Mouse (Mus musculus): ENCODE data around the gene Ssna1. TPM values are rescaled to one million over a fixed set of nuclear protein-coding genes. Genes with fewer than 3 reads are reported as not detected.
"Not testable (repeated sequence)": the region's sequence is repeated elsewhere in the genome, so short reads cannot be mapped to it uniquely, and the experiment has no call there.

Gene Ssna1
- polyA plus RNA-seq, 1 experiment from 2014 or later = 171 TPM

GRCm38 (mm10) chr2:25265897-25266656 is 6.2 kb downstream of the Ssna1 start:
- no peak for ATAC-seq (ENCODE audit: low FRiP score, low read depth)
- Histone ChIP-seq H3K4me3 (peak overlapping the region; percentile 10), H3K27me3 (no peaks in the 10 kb centered on the region), H3K4me2 (peak overlapping the region; percentile 94), H3K36me3 (peaks cover 17% of the 10 kb centered on the region; the same call in 1 of the 2 replicates), H3K4me1 (replicated peaks) (peaks cover 65% of the 10 kb centered on the region), H3K9me3 (no peaks in the 10 kb centered on the region), H3K9ac (peak overlapping the region; percentile 13; the same call in 1 of the 2 replicates), H3K27ac (replicated peaks) (peak overlapping the region; percentile 73)
- 49% methylated on average over 6 of the region's 6 CpGs for WGBS

GRCm38 (mm10) chr2:25264851-25265250 is 7.4 kb downstream of the Ssna1 start:
- Histone ChIP-seq H3K27ac (replicated peaks) (no peak overlapping the region), H3K36me3 (peaks cover 6% of the 10 kb centered on the region; the same call in 1 of the 2 replicates), H3K9ac (no peak overlapping the region; the same call in 1 of the 2 replicates), H3K4me3 (peak overlapping the region; percentile 74), H3K9me3 (no peaks in the 10 kb centered on the region), H3K4me1 (replicated peaks) (peaks cover 53% of the 10 kb centered on the region), H3K27me3 (no peaks in the 10 kb centered on the region), H3K4me2 (peak overlapping the region; percentile 94)
- no peak for ATAC-seq (ENCODE audit: low FRiP score, low read depth)
- WGBS = 59% methylated on average over 3 of the region's 3 CpGs

GRCm38 (mm10) chr2:25264286-25264660 is 8.0 kb downstream of the Ssna1 start:
- Histone ChIP-seq H3K4me2 (peak overlapping the region; percentile 94), H3K36me3 (peaks cover under 1% of the 10 kb centered on the region; the same call in 1 of the 2 replicates), H3K4me3 (peak overlapping the region; percentile 74), H3K4me1 (replicated peaks) (peaks cover 53% of the 10 kb centered on the region), H3K27ac (replicated peaks) (no peak overlapping the region), H3K9me3 (no peaks in the 10 kb centered on the region), H3K27me3 (no peaks in the 10 kb centered on the region), H3K9ac (peak overlapping the region; percentile 64)
- no peak for ATAC-seq (ENCODE audit: low FRiP score, low read depth)
- 77% methylated on average over 5 of the region's 5 CpGs for WGBS

GRCm38 (mm10) chr2:25263623-25264285 is 8.5 kb downstream of the Ssna1 start:
- ATAC-seq (ENCODE audit: low FRiP score, low read depth) = no peak
- Histone ChIP-seq H3K36me3 (no peaks in the 10 kb centered on the region), H3K4me2 (peak overlapping the region; percentile 94), H3K27me3 (no peaks in the 10 kb centered on the region), H3K4me3 (peak overlapping the region; percentile 74), H3K4me1 (replicated peaks) (peaks cover 53% of the 10 kb centered on the region), H3K9me3 (no peaks in the 10 kb centered on the region), H3K27ac (replicated peaks) (peak overlapping the region; percentile 80; the same call in 1 of the 2 replicates), H3K9ac (peak overlapping the region; percentile 64)
- WGBS = 21% methylated on average over 12 of the region's 12 CpGs

- peaks cover 50% of the 10 kb centered on the region for H3K4me1 ChIP-seq (replicated peaks)
- H3K27me3 ChIP-seq = no peaks in the 10 kb centered on the region
- no peaks in the 10 kb centered on the region for H3K36me3 ChIP-seq
- H3K9ac ChIP-seq = peak overlapping the region; percentile 64
- H3K27ac ChIP-seq (replicated peaks) = peak overlapping the region; percentile 80
- under 1% methylated on average over 81 of the region's 82 CpGs for WGBS
- H3K4me2 ChIP-seq = peak overlapping the region; percentile 94
- peak overlapping the region; percentile 74 for H3K4me3 ChIP-seq
- no peaks in the 10 kb centered on the region for H3K9me3 ChIP-seq
- ATAC-seq (ENCODE audit: low FRiP score, low read depth) = no peak; the same call in 1 of the 2 replicates
Measured at GRCm38 (mm10) chr2:25262795-25263622, 9.2 kb downstream of the Ssna1 start.

- WGBS = 1% methylated on average over 30 of the region's 39 CpGs
- H3K4me2 ChIP-seq = peak within 1 kb of the TSS; percentile 94
- H3K27me3 ChIP-seq = no peaks in the 10 kb centered on the region
- peak; percentile 99 for ATAC-seq (ENCODE audit: low FRiP score, low read depth)
- peak within 1 kb of the TSS; percentile 64 for H3K9ac ChIP-seq
- H3K36me3 ChIP-seq = no peaks in the 10 kb centered on the region
- H3K4me1 ChIP-seq (replicated peaks) = peaks cover 49% of the 10 kb centered on the region
- H3K9me3 ChIP-seq = no peaks in the 10 kb centered on the region
- peak within 1 kb of the TSS; percentile 80 for H3K27ac ChIP-seq (replicated peaks)
- H3K4me3 ChIP-seq = peak within 1 kb of the TSS; percentile 74
Measured at GRCm38 (mm10) chr2:25262291-25262767, 9.9 kb downstream of the Ssna1 start, which contains the start of gene Tprn. Gene Tprn, plus strand, starts transcription at chr2:25262618.

- H3K4me3 ChIP-seq = peak overlapping the region; percentile 74
- no peaks in the 10 kb centered on the region for H3K36me3 ChIP-seq
- peak overlapping the region; percentile 79 for H3K27ac ChIP-seq (replicated peaks)
- H3K9ac ChIP-seq = peak overlapping the region; percentile 52
- peaks cover 46% of the 10 kb centered on the region for H3K4me1 ChIP-seq (replicated peaks)
- no peaks in the 10 kb centered on the region for H3K9me3 ChIP-seq
- H3K4me2 ChIP-seq = peak overlapping the region; percentile 94
- 44% methylated on average over 12 of the region's 12 CpGs for WGBS
- no peaks in the 10 kb centered on the region for H3K27me3 ChIP-seq
- ATAC-seq (ENCODE audit: low FRiP score, low read depth) = no peak
Measured at GRCm38 (mm10) chr2:25261870-25262269, 10.4 kb downstream of the Ssna1 start.

GRCm38 (mm10) chr2:25258887-25259286 is 13.4 kb downstream of the Ssna1 start:
- Histone ChIP-seq H3K27ac (replicated peaks) (no peak overlapping the region), H3K9ac (no peak overlapping the region), H3K9me3 (no peaks in the 10 kb centered on the region), H3K4me2 (no peak overlapping the region), H3K4me3 (no peak overlapping the region), H3K4me1 (replicated peaks) (peaks cover 35% of the 10 kb centered on the region), H3K27me3 (no peaks in the 10 kb centered on the region), H3K36me3 (no peaks in the 10 kb centered on the region)
- WGBS = 52% methylated on average over 2 of the region's 2 CpGs
- ATAC-seq (ENCODE audit: low FRiP score, low read depth) = no peak

- H3K36me3 ChIP-seq; H3K4me2 ChIP-seq; H3K27ac ChIP-seq (replicated peaks); H3K9me3 ChIP-seq; H3K4me3 ChIP-seq; H3K9ac ChIP-seq; ATAC-seq (ENCODE audit: low FRiP score, low read depth); H3K27me3 ChIP-seq: not testable (repeated sequence)
- H3K4me1 ChIP-seq (replicated peaks) = peaks cover 26% of the 10 kb centered on the region
- 92% methylated on average over 5 of the region's 5 CpGs for WGBS
Measured at GRCm38 (mm10) chr2:25257250-25257649, 15.0 kb downstream of the Ssna1 start.

GRCm38 (mm10) chr2:25256443-25257109 is 15.7 kb downstream of the Ssna1 start:
- 59% methylated on average over 12 of the region's 12 CpGs for WGBS
- peaks cover 26% of the 10 kb centered on the region for H3K4me1 ChIP-seq (replicated peaks)
- H3K4me2 ChIP-seq = peak overlapping the region; percentile 93
- not testable (repeated sequence) for H3K27me3 ChIP-seq; H3K36me3 ChIP-seq; H3K27ac ChIP-seq (replicated peaks); H3K9me3 ChIP-seq; ATAC-seq (ENCODE audit: low FRiP score, low read depth)
- H3K4me3 ChIP-seq = peak overlapping the region; percentile 81
- H3K9ac ChIP-seq = peak overlapping the region; percentile 83

GRCm38 (mm10) chr2:25255284-25255779 is 16.9 kb downstream of the Ssna1 start, which contains the start of gene Tmem203:
Gene Tmem203, plus strand, starts transcription at chr2:25255439.
- H3K9me3 ChIP-seq = no peaks in the 10 kb centered on the region
- H3K36me3 ChIP-seq = 0 out of 2 replicates have a peak, but pooled peaks cover 7% of the 10 kb centered on the region
- WGBS = under 1% methylated on average over 39 of the region's 39 CpGs
- no peaks in the 10 kb centered on the region for H3K27me3 ChIP-seq
- H3K4me1 ChIP-seq (replicated peaks) = peaks cover 26% of the 10 kb centered on the region
- peak within 1 kb of the TSS; percentile 78 for H3K27ac ChIP-seq (replicated peaks)
- ATAC-seq (ENCODE audit: low FRiP score, low read depth) = peak; percentile 94
- H3K4me2 ChIP-seq = peak within 1 kb of the TSS; percentile 93
- peak within 1 kb of the TSS; percentile 81 for H3K4me3 ChIP-seq
- peak within 1 kb of the TSS; percentile 83 for H3K9ac ChIP-seq
